Mouse (Mus musculus) cerebellum, adult 9-11 months (tissue): ENCODE data around the gene Gas2l1.

Experiments used
- DNase-seq: peaks from one replicate; pipeline ENCODE4 v3.0.0; 2022

Gene Gas2l1

GRCm38 (mm10) chr11:5064282-5065055, 658 bp downstream of the Gas2l1 start:
- no peak for DNase-seq

GRCm38 (mm10) chr11:5063561-5064281, 1.4 kb downstream of the Gas2l1 start:
- peak; percentile 59 for DNase-seq

DNA sequence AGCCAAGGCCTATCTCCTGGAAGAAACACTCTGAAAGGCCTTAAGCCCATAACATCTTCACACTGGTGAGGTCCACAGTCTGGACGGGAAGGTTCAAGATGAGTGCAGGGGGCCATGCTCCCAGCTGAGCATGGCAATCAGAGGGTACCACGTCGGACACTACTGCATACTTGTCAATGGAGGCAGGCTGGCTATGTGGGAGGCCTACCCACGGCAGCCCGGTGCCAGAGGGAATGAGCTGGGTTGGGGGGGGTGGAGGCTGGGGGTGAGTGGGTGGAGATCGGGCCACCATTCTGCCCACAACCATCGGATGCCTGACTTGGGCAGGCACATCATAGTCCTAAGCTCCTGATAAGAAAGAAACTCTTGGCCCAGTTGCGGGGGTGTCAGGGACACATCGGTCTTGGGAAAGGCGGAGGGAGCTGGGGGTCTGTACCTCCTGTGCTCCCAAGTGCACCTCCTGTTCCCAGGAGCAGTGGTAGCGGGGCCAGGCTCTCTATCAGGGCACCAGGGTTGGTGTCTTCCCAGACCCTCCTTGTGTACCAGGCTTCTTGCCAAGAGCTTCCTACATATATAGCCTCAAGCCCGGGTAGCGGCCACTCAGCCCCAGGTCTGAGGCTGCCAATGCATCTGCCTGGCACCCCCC, 2.1 kb downstream of the Gas2l1 start:
- DNase-seq, result no peak

- no peak for DNase-seq
Measured at GRCm38 (mm10) chr11:5062326-5062725, 2.8 kb downstream of the Gas2l1 start.

GRCm38 (mm10) chr11:5061413-5062139, 3.6 kb downstream of the Gas2l1 start:
- DNase-seq, result peak; percentile 77

- DNase-seq, result peak; percentile 41
Measured at GRCm38 (mm10) chr11:5060756-5061412, 4.2 kb downstream of the Gas2l1 start.

DNA sequence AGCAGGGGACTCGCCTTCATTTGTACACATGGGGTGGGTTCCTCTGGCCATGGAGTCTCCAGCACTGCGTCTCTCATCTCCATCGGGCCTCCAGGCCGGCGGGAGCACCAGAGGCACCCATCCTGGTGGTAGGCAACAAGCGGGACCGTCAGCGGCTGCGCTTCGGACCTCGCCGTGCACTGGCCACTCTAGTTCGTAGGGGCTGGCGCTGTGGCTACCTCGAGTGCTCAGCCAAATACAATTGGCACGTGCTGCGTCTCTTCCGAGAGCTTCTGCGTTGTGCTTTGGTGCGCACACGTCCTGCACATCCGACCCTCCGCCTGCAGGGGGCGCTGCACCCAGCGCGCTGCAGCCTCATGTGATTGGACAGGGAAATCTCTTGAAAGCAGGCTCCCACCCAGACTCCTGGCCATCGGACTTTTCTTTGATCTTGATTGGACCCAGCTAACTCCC, 5.4 kb downstream of the Gas2l1 start:
- DNase-seq, result peak; percentile 48

- DNase-seq, result peak; percentile 22
Measured at GRCm38 (mm10) chr11:5059230-5059629, 5.9 kb downstream of the Gas2l1 start.

- peak; percentile 17 for DNase-seq
Measured at GRCm38 (mm10) chr11:5058783-5059182, 6.3 kb downstream of the Gas2l1 start.

DNA sequence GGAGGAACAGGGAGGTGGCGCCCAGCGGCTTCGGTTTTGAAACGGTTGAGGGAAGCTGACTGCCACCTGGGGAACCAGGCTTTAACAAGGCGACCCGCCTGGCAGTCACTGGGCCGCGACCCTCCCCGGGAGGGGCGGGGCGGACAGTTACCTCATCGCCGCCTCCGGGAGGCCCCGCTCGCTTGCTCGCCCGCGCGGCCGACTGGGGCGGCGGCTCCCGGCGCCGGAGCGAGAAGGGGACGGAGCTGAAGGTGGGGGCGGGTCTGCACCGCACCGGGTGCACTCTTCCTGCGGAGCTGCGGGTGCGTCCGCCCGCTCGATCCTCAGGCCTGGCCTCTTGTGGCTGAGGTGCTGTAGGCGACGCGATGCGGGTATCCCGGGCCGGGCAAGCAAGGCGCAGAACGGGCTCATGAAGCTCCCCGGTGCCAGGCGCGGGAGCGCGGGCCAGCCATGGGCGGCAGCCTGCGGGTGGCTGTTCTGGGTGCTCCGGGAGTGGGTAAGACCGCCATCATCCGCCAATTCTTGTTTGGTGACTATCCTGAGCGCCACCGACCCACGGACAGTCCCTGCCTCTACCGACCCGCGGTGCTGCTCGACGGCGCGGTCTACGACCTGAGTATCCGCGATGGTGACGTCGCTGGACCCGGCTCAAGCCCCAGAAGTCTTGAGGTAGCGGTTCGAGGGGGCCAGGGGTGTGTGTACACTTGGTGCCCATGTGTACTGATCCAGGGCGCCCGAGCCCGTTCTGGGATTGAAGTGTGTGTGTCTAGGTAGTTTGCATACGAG, 7.1 kb downstream of the Gas2l1 start, which contains the start of gene Rasl10a:
TSS of gene Rasl10a (plus strand) at position 273 of the 786 bp plus-strand sequence.
- DNase-seq, result peak; percentile 39

DNA sequence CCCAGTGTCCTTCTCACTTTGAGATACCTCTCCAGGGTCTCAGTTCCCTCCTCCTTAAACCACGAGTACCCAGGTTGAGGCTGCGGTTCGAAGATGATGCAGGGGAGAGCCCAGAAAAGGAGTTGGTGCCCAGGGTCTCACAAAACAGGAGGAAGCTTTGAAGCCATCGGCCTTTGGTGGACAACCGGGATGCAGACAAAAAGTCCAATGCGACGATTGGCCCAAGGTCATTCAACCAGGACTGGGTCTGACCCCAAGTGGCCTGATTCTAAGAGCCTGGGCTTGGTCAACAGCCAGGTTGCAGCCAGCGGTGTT, 7.6 kb downstream of the Gas2l1 start:
- no peak for DNase-seq

- peak; percentile 30 for DNase-seq
Measured at GRCm38 (mm10) chr11:5057064-5057463, 8.1 kb downstream of the Gas2l1 start.

- DNase-seq, result peak; percentile 12
Measured at GRCm38 (mm10) chr11:5055945-5056938, 8.9 kb downstream of the Gas2l1 start.

GRCm38 (mm10) chr11:5054874-5055273, 10.3 kb downstream of the Gas2l1 start:
- DNase-seq, result no peak

GRCm38 (mm10) chr11:5054151-5054550, 11.0 kb downstream of the Gas2l1 start:
- no peak for DNase-seq

- DNase-seq, result no peak
Measured at GRCm38 (mm10) chr11:5052200-5052854, 12.8 kb downstream of the Gas2l1 start.

GRCm38 (mm10) chr11:5051629-5052028, 13.5 kb downstream of the Gas2l1 start:
- DNase-seq, result no peak

DNA sequence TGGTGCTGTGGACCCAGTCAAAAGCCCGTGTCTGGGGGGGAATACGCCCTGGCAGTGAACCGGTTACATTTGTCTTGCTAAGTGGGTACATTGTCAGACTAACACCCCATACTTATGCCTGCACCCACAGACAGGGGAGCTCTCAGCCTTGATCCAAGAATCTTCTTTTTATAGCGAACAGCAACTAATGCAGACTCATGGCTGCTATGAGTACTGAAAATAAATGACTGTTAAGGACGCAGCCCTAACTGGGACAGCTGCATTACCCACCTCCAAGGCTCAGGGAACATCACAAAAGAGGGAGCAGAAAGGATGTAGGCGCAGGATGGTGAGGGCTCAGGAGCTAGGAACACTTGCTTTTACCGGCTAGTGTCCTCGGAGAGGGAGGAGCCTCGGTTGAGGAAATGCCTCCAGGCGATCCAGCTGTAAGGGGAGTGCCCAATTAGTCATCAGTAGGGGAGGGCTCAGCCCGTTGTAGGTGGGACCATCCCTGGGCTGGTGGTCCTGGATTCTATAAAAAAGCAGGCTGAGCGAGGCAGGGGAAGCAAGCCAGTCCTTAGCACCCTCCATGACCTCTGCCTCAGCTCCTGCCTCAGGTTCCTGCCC, 18.7 kb downstream of the Gas2l1 start:
- DNase-seq, result no peak

DNA sequence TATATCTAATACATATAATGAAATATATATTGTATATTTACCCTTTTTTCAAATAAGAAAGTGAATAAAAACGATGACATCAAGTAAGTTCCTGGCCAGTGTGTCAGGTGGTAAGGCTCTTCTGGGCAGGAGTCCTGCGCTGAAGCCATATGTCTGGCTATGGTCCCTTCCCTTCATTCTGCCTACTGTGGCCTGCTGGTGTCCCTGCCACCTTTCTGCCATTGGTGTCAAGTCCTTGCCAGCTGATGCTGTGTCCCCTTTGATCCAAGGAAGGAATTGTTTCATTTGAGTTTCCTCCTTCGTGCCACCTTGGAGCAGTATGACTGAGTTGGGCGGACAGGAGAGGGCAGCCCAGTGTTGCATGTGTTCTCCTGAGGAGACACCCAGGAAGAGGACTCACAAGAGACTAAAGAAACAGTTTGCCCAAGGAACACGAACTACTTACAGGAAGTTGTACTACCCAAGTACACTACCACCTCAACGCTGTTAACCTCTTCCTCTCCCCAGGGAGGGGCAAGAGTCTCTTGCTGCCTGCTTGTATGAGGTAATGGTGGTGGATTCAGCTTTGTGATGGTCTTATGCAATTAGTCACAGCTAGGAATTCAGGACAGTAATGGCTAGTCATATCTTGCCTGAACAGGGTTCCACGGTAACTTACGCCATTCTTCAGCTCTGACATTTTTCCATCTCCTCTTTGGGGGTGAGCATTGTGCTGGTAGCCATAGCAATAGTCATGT, 22.3 kb downstream of the Gas2l1 start:
- peak; percentile 69 for DNase-seq
